Mouse (Mus musculus): ENCODE measurements around the gene Uba7.

- TF ChIP-seq POLR2A (IDR thresholded peaks at IDR 0.05; ENCODE audit: borderline replicate concordance, insufficient read depth, low read length) (no peak), CTCF (IDR thresholded peaks at IDR 0.05; ENCODE audit: borderline replicate concordance, insufficient read depth, low read depth, low read length) (no peak)
Observed at GRCm38 (mm10) chr9:107935374-107935773, 39.9 kb upstream of the Uba7 start, which contains the start of gene Camkv.
